Mouse (Mus musculus) embryonic facial prominence, embryonic 11.5 days (tissue): Measurements from ENCODE around the gene Psenen. TPM values are rescaled to one million over a fixed set of nuclear protein-coding genes. Genes with fewer than 3 reads are reported as not detected.
A peak's percentile ranks its signal among the peaks of the same experiment; 100 is the strongest.

Experiments used
- ATAC-seq: fragments of 200-750 bp; cut with Nextera tagmentation; replicated peaks from 2 replicates; pipeline ENCODE4 v1.8.0; 2017; ENCODE audit warnings: low read depth; ENCODE audit not compliant: insufficient number of reproducible peaks, low FRiP score, low TSS enrichment
- DNase-seq: peaks from one replicate; pipeline ENCODE4 v3.0.0-alpha.2; 2015; ENCODE audit warnings: low spot score
- H3K27ac ChIP-seq: fragments of 300-500 bp; sonication (generic); replicated peaks from 2 replicates; pipeline ENCODE4 v1.5.1; 2014; ENCODE audit warnings: mild to moderate bottlenecking, low read depth, low read length, control low read depth
- H3K27me3 ChIP-seq: fragments of 300-500 bp; sonication (generic); 2 replicates; pipeline ENCODE4 v1.6.1; 2014; ENCODE audit warnings: mild to moderate bottlenecking, low read length, moderate library complexity, mixed read lengths; ENCODE audit not compliant: control insufficient read depth, insufficient read depth
- H3K36me3 ChIP-seq: fragments of 300-500 bp; sonication (generic); replicated peaks from 2 replicates; pipeline ENCODE4 v1.6.1; 2014; ENCODE audit warnings: low read depth, mild to moderate bottlenecking, low read length, moderate library complexity, mixed read lengths; ENCODE audit not compliant: control insufficient read depth, insufficient read depth
- H3K4me1 ChIP-seq: fragments of 300-500 bp; sonication (generic); 2 replicates; pipeline ENCODE4 v1.6.1; 2014; ENCODE audit warnings: low read length, mixed read lengths; ENCODE audit not compliant: control insufficient read depth, insufficient read depth
- H3K4me2 ChIP-seq: fragments of 300-500 bp; sonication (generic); 2 replicates; pipeline ENCODE4 v1.6.1; 2014; ENCODE audit warnings: low read depth, mild to moderate bottlenecking, control low read depth, low read length, moderate library complexity
- H3K4me3 ChIP-seq: fragments of 300-500 bp; sonication (generic); 2 replicates; pipeline ENCODE4 v1.5.1; 2014; ENCODE audit warnings: low read depth, low read length, control low read depth
- H3K9ac ChIP-seq: fragments of 300-500 bp; sonication (generic); replicated peaks from 2 replicates; pipeline ENCODE4 v1.6.1; 2014; ENCODE audit warnings: mild to moderate bottlenecking, control low read depth, low read length
- H3K9me3 ChIP-seq: fragments of 300-500 bp; sonication (generic); replicated peaks from 2 replicates; pipeline ENCODE4 v1.6.1; 2016; ENCODE audit warnings: mild to moderate bottlenecking, low read length, inconsistent platforms, mixed read lengths; ENCODE audit not compliant: control insufficient read depth
- WGBS: fragments of 180-500 bp; shearing (Covaris S2); extraction: QIAGEN DNeasy Blood & Tissue Kit; methylation state at CpG from one replicate; pipeline ENCODE4 v1.1.7; 2014; 5-methylcytosine and 5-hydroxymethylcytosine counted together
- polyA plus RNA-seq: library from polyadenylated mRNA; unstranded; fragments of >200 nt; fragmentation: Nextera tagmentation; extraction: Ambion mirVana; gene quantifications from 2 replicates; pipeline ENCODE4 v1.2.1, GENCODE M21; 2014

The Psenen gene
- polyA plus RNA-seq, 1 experiment from 2014 or later = 108 TPM

DNA sequence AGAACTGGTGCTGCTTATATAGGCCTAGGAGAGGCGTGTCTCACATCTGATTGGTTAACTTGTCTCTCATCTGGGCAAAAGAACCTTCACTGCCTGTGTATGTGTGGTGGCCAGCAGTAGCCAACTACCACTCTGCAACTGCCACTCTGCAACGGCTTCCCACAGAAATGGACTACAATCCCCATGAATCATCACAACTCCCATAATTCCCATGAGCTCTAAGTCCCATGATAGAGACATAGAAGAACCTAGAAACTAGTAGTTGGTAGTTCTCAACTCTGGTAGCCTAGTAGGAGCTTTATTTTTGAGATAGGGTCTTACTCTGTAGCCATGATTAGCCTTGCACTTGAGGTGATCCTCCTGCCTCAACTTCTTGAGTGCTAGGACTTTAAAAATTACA lies 13.5 kb downstream of the Psenen start:
- H3K9me3 ChIP-seq = no peaks in the 10 kb centered on the region
- no peak overlapping the region for H3K4me3 ChIP-seq
- no peaks in the 10 kb centered on the region for H3K36me3 ChIP-seq
- DNase-seq (no peak), ATAC-seq (no peak)
- H3K4me1 ChIP-seq = peaks cover 8% of the 10 kb centered on the region
- H3K27ac ChIP-seq = no peak overlapping the region
- no peaks in the 10 kb centered on the region for H3K27me3 ChIP-seq
- no peak overlapping the region for H3K9ac ChIP-seq
- H3K4me2 ChIP-seq = no peak overlapping the region
- 88% methylated on average over 2 of the region's 2 CpGs for WGBS

GRCm38 (mm10) chr7:30544327-30544726 lies 19.1 kb downstream of the Psenen start:
- H3K27me3 ChIP-seq = no peaks in the 10 kb centered on the region
- H3K4me3 ChIP-seq = no peak overlapping the region
- no peaks in the 10 kb centered on the region for H3K4me1 ChIP-seq
- H3K9ac ChIP-seq = no peak overlapping the region
- DNase-seq = no peak
- 92% methylated on average over 2 of the region's 2 CpGs for WGBS
- H3K4me2 ChIP-seq = no peak overlapping the region
- H3K36me3 ChIP-seq = no peaks in the 10 kb centered on the region
- no peak for ATAC-seq
- no peak overlapping the region for H3K27ac ChIP-seq
- no peaks in the 10 kb centered on the region for H3K9me3 ChIP-seq

- ATAC-seq = no peak
- Histone ChIP-seq H3K4me3 (no peak overlapping the region), H3K4me2 (no peak overlapping the region), H3K36me3 (no peaks in the 10 kb centered on the region), H3K9me3 (no peaks in the 10 kb centered on the region), H3K27ac (no peak overlapping the region), H3K9ac (no peak overlapping the region), H3K4me1 (no peaks in the 10 kb centered on the region), H3K27me3 (no peaks in the 10 kb centered on the region)
- DNase-seq = no peak
- WGBS = 87% methylated on average over 7 of the region's 7 CpGs
Observed at GRCm38 (mm10) chr7:30540572-30540971, 22.9 kb downstream of the Psenen start.

DNA sequence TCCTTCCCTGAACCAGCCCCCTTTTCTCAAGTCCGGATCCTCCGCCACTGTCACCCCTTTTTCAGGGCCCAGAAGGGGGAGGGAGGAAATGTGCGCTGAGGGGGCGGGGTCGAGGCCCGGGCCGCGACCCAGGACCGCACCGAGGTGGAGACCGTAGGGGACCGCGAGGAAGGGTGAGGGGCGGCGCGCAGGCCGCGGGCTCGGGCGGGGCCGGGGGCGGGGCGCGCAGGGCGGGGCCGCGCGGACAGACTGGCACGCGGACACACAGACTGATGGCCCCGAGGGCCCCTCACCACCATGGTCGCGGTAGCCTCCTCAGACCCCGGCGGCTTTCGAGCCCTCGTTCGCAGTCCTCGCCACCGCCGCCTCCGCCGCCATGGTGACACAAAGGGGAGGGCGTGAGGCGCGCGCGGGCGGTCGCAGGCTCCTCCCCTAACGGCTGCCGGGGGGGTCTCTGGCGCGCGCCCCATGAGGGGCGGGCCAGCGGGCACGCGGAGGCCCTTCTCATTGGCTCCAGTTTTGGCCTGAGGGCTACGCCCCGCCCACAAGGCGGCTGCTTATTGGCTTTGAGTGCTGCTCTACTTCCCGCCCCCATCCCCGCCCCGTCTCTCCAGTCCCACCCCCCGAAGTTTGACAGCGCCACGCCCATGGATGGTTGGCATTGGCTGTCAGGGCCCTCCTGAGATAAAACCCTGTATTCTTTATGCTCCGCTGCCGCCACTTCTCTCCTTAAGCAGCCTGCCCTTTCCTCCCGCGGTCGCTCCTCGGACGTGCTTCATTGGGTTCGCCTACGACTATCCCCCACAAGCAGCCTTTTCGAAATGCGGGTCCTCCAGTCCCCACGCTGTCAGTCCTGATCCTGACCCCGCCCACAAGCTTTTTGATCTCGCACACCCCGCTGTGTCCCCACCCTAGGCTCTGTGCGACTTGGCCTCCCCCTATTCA lies 28.5 kb downstream of the Psenen start, which contains the start of gene Arhgap33:
Gene Arhgap33 (minus strand): TSS at position 428 of the 945 bp plus-strand sequence.
- ATAC-seq = peak; percentile 78
- peak; percentile 99 for DNase-seq
- Histone ChIP-seq H3K9me3 (no peaks in the 10 kb centered on the region), H3K36me3 (peaks cover 4% of the 10 kb centered on the region), H3K27ac (no peak within 1 kb of the TSS; the same call in 1 of the 2 replicates), H3K4me1 (no peaks in the 10 kb centered on the region; the same call in 1 of the 2 replicates), H3K4me2 (peak within 1 kb of the TSS; percentile 88), H3K9ac (peak within 1 kb of the TSS; percentile 77), H3K4me3 (peak within 1 kb of the TSS; percentile 71), H3K27me3 (no peaks in the 10 kb centered on the region)
- under 1% methylated on average over 60 of the region's 84 CpGs for WGBS

GRCm38 (mm10) chr7:30533941-30534632 lies 29.3 kb downstream of the Psenen start:
- Histone ChIP-seq H3K9ac (peak overlapping the region; percentile 77), H3K4me3 (peak overlapping the region; percentile 71), H3K4me2 (peak overlapping the region; percentile 88), H3K4me1 (no peaks in the 10 kb centered on the region; the same call in 1 of the 2 replicates), H3K27ac (no peak overlapping the region; the same call in 1 of the 2 replicates), H3K27me3 (no peaks in the 10 kb centered on the region), H3K9me3 (no peaks in the 10 kb centered on the region), H3K36me3 (peaks cover 4% of the 10 kb centered on the region)
- 6% methylated on average over 26 of the region's 26 CpGs for WGBS
- ATAC-seq = peak; percentile 50
- no peak for DNase-seq

DNA sequence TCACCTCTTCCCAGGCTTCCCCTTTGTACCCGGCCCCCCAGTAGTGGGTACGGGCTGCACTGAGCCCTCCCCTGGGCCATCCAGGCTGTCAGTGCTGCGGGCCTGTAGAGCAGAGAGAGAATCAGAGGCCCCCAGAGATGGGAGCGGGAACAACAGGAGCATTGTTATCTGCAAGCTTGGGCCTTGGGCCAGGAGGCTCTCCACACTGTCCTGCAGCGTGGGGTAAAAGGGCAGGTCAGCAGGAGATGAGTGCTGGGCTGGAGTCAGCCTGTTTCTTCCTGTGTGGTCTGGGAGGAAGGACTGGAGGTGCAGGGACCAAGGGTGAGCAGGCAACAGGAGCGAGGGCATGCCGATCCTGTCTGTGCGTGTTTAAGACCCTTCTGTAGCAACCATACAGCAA lies 30.5 kb downstream of the Psenen start:
- Histone ChIP-seq H3K9me3 (no peaks in the 10 kb centered on the region), H3K27ac (no peak overlapping the region), H3K4me1 (no peaks in the 10 kb centered on the region; the same call in 1 of the 2 replicates), H3K27me3 (no peaks in the 10 kb centered on the region), H3K9ac (peak overlapping the region; percentile 30; the same call in 1 of the 2 replicates), H3K36me3 (peaks cover 8% of the 10 kb centered on the region), H3K4me3 (no peak overlapping the region), H3K4me2 (peak overlapping the region; percentile 6; the same call in 1 of the 2 replicates)
- DNase-seq (peak; percentile 15), ATAC-seq (0 out of 2 replicates have a peak, but pooled peaks have one; percentile 7)
- WGBS = 13% methylated on average over 8 of the region's 8 CpGs

DNA sequence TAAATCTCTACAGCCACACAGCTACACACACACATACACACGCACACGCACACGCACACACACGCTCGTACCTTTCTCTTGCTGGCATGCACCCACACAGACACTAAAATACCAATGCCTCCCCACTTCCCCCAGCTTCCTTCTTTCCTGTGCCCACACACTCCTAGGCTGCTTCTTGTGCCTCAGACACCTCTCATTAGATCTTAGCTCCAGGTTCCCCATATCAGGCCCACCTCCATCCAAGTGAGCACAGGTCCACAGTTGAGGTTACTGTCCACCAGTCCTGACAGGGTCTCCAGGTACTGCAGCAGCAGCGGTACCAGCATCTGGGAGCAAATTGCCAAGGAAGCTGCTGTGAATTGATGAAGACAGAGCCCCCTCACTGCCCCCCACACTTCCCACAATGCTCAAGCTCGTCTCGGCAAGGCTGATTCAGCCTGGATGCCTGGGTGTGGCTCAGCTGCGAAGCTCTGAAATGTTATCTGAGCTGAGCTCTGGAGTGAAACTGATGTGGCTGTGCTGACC lies 32.1 kb downstream of the Psenen start:
- Histone ChIP-seq H3K27me3 (no peaks in the 10 kb centered on the region), H3K4me3 (no peak overlapping the region), H3K9me3 (no peaks in the 10 kb centered on the region), H3K36me3 (peaks cover 8% of the 10 kb centered on the region), H3K4me2 (no peak overlapping the region), H3K9ac (no peak overlapping the region; the same call in 1 of the 2 replicates), H3K4me1 (peaks cover 4% of the 10 kb centered on the region; the same call in 1 of the 2 replicates), H3K27ac (no peak overlapping the region)
- 84% methylated on average over 9 of the region's 9 CpGs for WGBS
- no peak for ATAC-seq
- no peak for DNase-seq
